Mouse (Mus musculus) ES-E14 (cell line): ENCODE data around the gene Ttc12. TPM values are rescaled to one million over a fixed set of nuclear protein-coding genes. Genes with fewer than 3 reads are reported as not detected.

Experiments used
- DNase-seq: peaks from one replicate; pipeline ENCODE4 v3.0.0-alpha.2; 2013; ENCODE audit warnings: low read depth, low spot score
- H3K27ac ChIP-seq: 2 replicates; pipeline ENCODE4 v1.5.1; 2012; ENCODE audit warnings: low read depth, mild to moderate bottlenecking, low read length, moderate library complexity, mixed read lengths; ENCODE audit not compliant: poor library complexity, insufficient read depth, severe bottlenecking
- H3K36me3 ChIP-seq: 2 replicates; pipeline ENCODE4 v1.6.1; 2012; ENCODE audit warnings: mild to moderate bottlenecking, low read length, moderate library complexity, mixed read lengths; ENCODE audit not compliant: control insufficient read depth, poor library complexity, insufficient read depth, severe bottlenecking
- H3K4me1 ChIP-seq, 2 experiments: fragments of 150-350 bp in 1 of 2; sonication (generic) in 1 of 2; 2 replicates each; pipeline ENCODE4 v1.6.1; 2012; ENCODE audit warnings: low read length in 2 of 2, mild to moderate bottlenecking in 1 of 2, mixed read lengths in 1 of 2; ENCODE audit not compliant: control insufficient read depth in 2 of 2, insufficient read depth in 2 of 2, poor library complexity in 1 of 2
- H3K4me3 ChIP-seq, 2 experiments: fragments of 150-350 bp in 1 of 2; sonication (generic) in 1 of 2; 2 replicates each; pipeline ENCODE4 v1.5.1; 2012; ENCODE audit warnings: low read length in 2 of 2, low read depth in 1 of 2, mild to moderate bottlenecking in 1 of 2, mixed read lengths in 1 of 2; ENCODE audit not compliant: insufficient read depth in 1 of 2, poor library complexity in 1 of 2, severe bottlenecking in 1 of 2
- H3K9ac ChIP-seq: 2 replicates; pipeline ENCODE4 v1.6.1; 2012; ENCODE audit warnings: low read depth, mild to moderate bottlenecking, low read length, mixed read lengths; ENCODE audit not compliant: poor library complexity, insufficient read depth, severe bottlenecking
- H3K9me3 ChIP-seq: fragments of 150-350 bp; sonication (generic); 2 replicates; pipeline ENCODE4 v1.6.1; 2012; ENCODE audit warnings: low read depth, mild to moderate bottlenecking, low read length; ENCODE audit not compliant: control insufficient read depth, insufficient read depth
- CHD2 ChIP-seq: IDR thresholded peaks from 2 replicates; pipeline ENCODE4 v1.6.1; 2014; ENCODE audit warnings: mild to moderate bottlenecking, low read depth, low read length, inconsistent platforms
- HCFC1 ChIP-seq: IDR thresholded peaks from 2 replicates; pipeline ENCODE4 v1.6.1; 2012; ENCODE audit warnings: low read length, inconsistent platforms, borderline replicate concordance; ENCODE audit not compliant: insufficient read depth
- MAFK ChIP-seq: IDR thresholded peaks from 2 replicates; pipeline ENCODE4 v1.6.1; 2014; ENCODE audit warnings: mild to moderate bottlenecking, low read depth, low read length, inconsistent platforms; ENCODE audit not compliant: insufficient read depth
- ZC3H11A ChIP-seq: IDR thresholded peaks from 2 replicates; pipeline ENCODE4 v1.6.1; 2012; ENCODE audit warnings: low read depth, mild to moderate bottlenecking, inconsistent platforms, low read length, borderline replicate concordance
- ZNF384 ChIP-seq: IDR thresholded peaks from 2 replicates; pipeline ENCODE4 v1.6.1; 2012; ENCODE audit warnings: low read depth, low read length, inconsistent platforms
- in situ Hi-C, 2 experiments: fragments of 600-800 bp; cut with MboI; formaldehyde crosslinking; loops; one replicate each; pipeline ENCODE4 v1.15.1; 2025; ENCODE audit warnings: low sequenced_read_pairs in 2 of 2, inconsistent platforms in 1 of 2; ENCODE audit not compliant: unreplicated experiment in 2 of 2
- total RNA-seq: library from RNA; depleted of rRNA; stranded (reverse); fragments of 300-350 nt; gene quantifications from 2 replicates; pipeline ENCODE4 v1.2.3, GENCODE M21; 2012

Ttc12 gene
- total RNA-seq, 1 experiment = 2.1 TPM

DNA sequence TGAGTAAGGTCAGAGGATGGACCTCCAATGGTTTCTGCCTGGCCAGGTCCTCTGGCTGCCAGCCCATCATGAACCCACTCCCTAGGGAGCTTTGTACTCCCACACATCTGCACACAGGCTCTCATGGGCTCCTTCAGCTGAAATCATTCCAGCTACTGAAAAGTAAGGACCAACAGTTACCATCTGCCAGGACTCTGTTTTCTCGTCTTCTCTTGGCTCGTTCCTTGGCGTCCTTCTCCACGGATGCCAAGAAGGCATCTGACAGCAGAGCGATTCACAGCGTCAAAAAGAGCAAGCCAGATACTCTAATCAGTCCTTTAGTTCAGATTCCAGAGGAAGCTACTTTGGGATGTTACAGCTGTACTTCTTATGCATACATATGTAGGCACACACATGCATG, 15.1 kb downstream of the Ttc12 start:
- H3K4me1 ChIP-seq = no peaks in the 10 kb centered on the region; a peak in 1 of 4 replicates
- in situ Hi-C loops = no loop called here
- H3K36me3 ChIP-seq = no peaks in the 10 kb centered on the region
- no peak overlapping the region for H3K27ac ChIP-seq
- no peak overlapping the region for H3K9ac ChIP-seq
- TF ChIP-seq ZNF384 (no peak), HCFC1 (no peak), MAFK (no peak)
- H3K4me3 ChIP-seq = no peak overlapping the region
- H3K9me3 ChIP-seq = no peaks in the 10 kb centered on the region
- DNase-seq = no peak

GRCm38 (mm10) chr9:49470006-49470405, 16.0 kb downstream of the Ttc12 start:
- no peaks in the 10 kb centered on the region for H3K9me3 ChIP-seq
- in situ Hi-C loops = no loop called here
- no peak overlapping the region for H3K27ac ChIP-seq
- H3K9ac ChIP-seq = no peak overlapping the region
- H3K4me1 ChIP-seq = no peaks in the 10 kb centered on the region; a peak in 1 of 4 replicates
- no peak for TF ChIP-seq CHD2
- TF ChIP-seq ZC3H11A = no peak
- TF ChIP-seq MAFK = no peak
- no peak for TF ChIP-seq ZNF384
- TF ChIP-seq HCFC1 = no peak
- H3K4me3 ChIP-seq = no peak overlapping the region
- no peak for DNase-seq
- H3K36me3 ChIP-seq = no peaks in the 10 kb centered on the region

- TF ChIP-seq MAFK (no peak), ZC3H11A (no peak), CHD2 (no peak), ZNF384 (no peak), HCFC1 (no peak)
- DNase-seq = no peak
- no peaks in the 10 kb centered on the region for H3K4me1 ChIP-seq
- H3K9me3 ChIP-seq = no peaks in the 10 kb centered on the region
- in situ Hi-C loops = no loop called here
- H3K27ac ChIP-seq = no peak overlapping the region
- no peak overlapping the region for H3K9ac ChIP-seq
- no peaks in the 10 kb centered on the region; the same call in 1 of the 2 replicates for H3K36me3 ChIP-seq
- H3K4me3 ChIP-seq = no peak overlapping the region
Observed at GRCm38 (mm10) chr9:49456136-49456535, 29.9 kb downstream of the Ttc12 start.

- Histone ChIP-seq H3K36me3 (no peaks in the 10 kb centered on the region), H3K9ac (no peak overlapping the region), H3K4me1 (no peaks in the 10 kb centered on the region), H3K27ac (no peak overlapping the region), H3K4me3 (no peak overlapping the region), H3K9me3 (no peaks in the 10 kb centered on the region)
- in situ Hi-C loops = no loop called here
- no peak for TF ChIP-seq CHD2
- no peak for TF ChIP-seq ZC3H11A
- TF ChIP-seq HCFC1 = no peak
- DNase-seq = no peak
Observed at GRCm38 (mm10) chr9:49452396-49452795, 33.6 kb downstream of the Ttc12 start.

- DNase-seq = no peak
- Histone ChIP-seq H3K9ac (no peak overlapping the region), H3K4me3 (no peak overlapping the region), H3K4me1 (no peaks in the 10 kb centered on the region), H3K36me3 (no peaks in the 10 kb centered on the region), H3K27ac (no peak overlapping the region), H3K9me3 (no peaks in the 10 kb centered on the region)
- in situ Hi-C loops = no loop called here
- TF ChIP-seq CHD2 (no peak), ZC3H11A (no peak), ZNF384 (no peak), MAFK (no peak), HCFC1 (no peak)
Observed at GRCm38 (mm10) chr9:49450491-49450890, 35.5 kb downstream of the Ttc12 start.
